In the genomic region with DNA sequence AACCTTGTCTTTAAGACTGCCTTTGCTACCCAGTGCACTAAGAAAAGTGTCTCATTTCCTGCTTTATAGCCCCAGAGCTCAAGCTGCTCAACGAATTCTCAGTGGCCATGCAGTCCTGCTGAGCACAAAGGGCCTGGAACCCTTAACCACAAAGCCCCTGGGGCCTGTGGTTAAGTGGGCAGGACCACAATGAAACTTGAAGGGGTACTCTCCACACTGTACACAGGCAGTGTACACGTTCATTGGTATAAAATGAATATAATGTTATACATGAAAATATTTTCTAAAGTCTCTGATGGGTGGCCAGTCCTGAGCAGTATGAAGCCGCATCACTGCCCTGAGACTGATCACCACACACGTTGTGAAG, we compare ENCODE assay signal across 9 mouse cellular contexts. TPM values are rescaled to one million over a fixed set of nuclear protein-coding genes. Genes with fewer than 3 reads are reported as not detected.
DNase-seq lines count a peak whose midpoint lies in the region; ATAC-seq and TF ChIP-seq lines count a peak whose summit lies in the region.
"Had no signal": no experiment of that assay in that cellular context is flagged by ENCODE, and none has a peak within 500 bp of the region (broad histone marks: within the 10 kb centered on the region; RNA-seq: fewer than 3 reads in every experiment).

No protein-coding gene starts in this region.

- TF ChIP-seq POLR2A in lung, adult 2 months (IDR thresholded peaks at IDR 0.05; ENCODE audit: borderline replicate concordance, extremely low read depth, low read depth, low read length) = no peak

- no peak for DNase-seq in lung, adult 2 months
- DNase-seq in gastrocnemius, postnatal 10 days = no peak
- no peak for DNase-seq in retina, postnatal 1 day
- no peak for DNase-seq in cerebellum, postnatal 4 days (ENCODE audit: low spot score in 2 of 2)

- no peak; the same call in 1 of the 2 replicates for ATAC-seq in lung, embryonic 15.5 days (ENCODE audit: borderline replicate concordance, extremely low read depth, low FRiP score, low TSS enrichment)
- ATAC-seq in embryonic facial prominence, embryonic 15.5 days (ENCODE audit: insufficient number of reproducible peaks, low FRiP score, low TSS enrichment, low read depth) = peak; percentile 63
- ATAC-seq in limb, embryonic 15.5 days (ENCODE audit: insufficient number of reproducible peaks, low FRiP score, low TSS enrichment, low read depth) = peak; percentile 45
- no peak for ATAC-seq in stomach, embryonic 14.5 days (ENCODE audit: insufficient number of reproducible peaks, insufficient read depth, low FRiP score, low read depth)

- H3K4me3 ChIP-seq in lung, embryonic 15.5 days = peak overlapping the region; percentile 66; the same call in 1 of the 2 replicates
- no peak overlapping the region for H3K4me3 ChIP-seq in lung, adult 2 months (replicated peaks; ENCODE audit: extremely low read depth, low read depth, low read length)
- peak overlapping the region; percentile 68 for H3K4me3 ChIP-seq in embryonic facial prominence, embryonic 15.5 days (replicated peaks)
- peak overlapping the region; percentile 64; the same call in 1 of the 2 replicates for H3K4me3 ChIP-seq in limb, embryonic 15.5 days
- H3K4me3 ChIP-seq in stomach, embryonic 14.5 days (ENCODE audit: low read depth, low read length) = no peak overlapping the region; the same call in 1 of the 2 replicates

- H3K27ac ChIP-seq in lung, embryonic 15.5 days = no peak overlapping the region
- 0 out of 2 replicates have a peak overlapping the region, but pooled peaks have one; percentile 17 for H3K27ac ChIP-seq in embryonic facial prominence, embryonic 15.5 days (replicated peaks)
- peak overlapping the region; percentile 22; the same call in 1 of the 2 replicates for H3K27ac ChIP-seq in limb, embryonic 15.5 days
- no peak overlapping the region for H3K27ac ChIP-seq in stomach, embryonic 14.5 days (ENCODE audit: low read length)

- peaks cover 13% of the 10 kb centered on the region for H3K4me1 ChIP-seq in lung, embryonic 15.5 days
- H3K4me1 ChIP-seq in lung, adult 2 months (ENCODE audit: control insufficient read depth, insufficient read depth, low read length) = peaks cover 17% of the 10 kb centered on the region
- H3K4me1 ChIP-seq in embryonic facial prominence, embryonic 15.5 days = peaks cover 16% of the 10 kb centered on the region
- peaks cover 17% of the 10 kb centered on the region for H3K4me1 ChIP-seq in limb, embryonic 15.5 days
- H3K4me1 ChIP-seq in stomach, embryonic 14.5 days (ENCODE audit: control insufficient read depth, insufficient read depth, low read length) = peaks cover 6% of the 10 kb centered on the region; the same call in 1 of the 2 replicates

- H3K4me2 ChIP-seq in lung, embryonic 15.5 days = no peak overlapping the region; the same call in 1 of the 2 replicates
- H3K4me2 ChIP-seq in embryonic facial prominence, embryonic 15.5 days (replicated peaks) = peak overlapping the region; percentile 74; the same call in 1 of the 2 replicates
- no peak overlapping the region; the same call in 1 of the 2 replicates for H3K4me2 ChIP-seq in limb, embryonic 15.5 days
- peak overlapping the region; percentile 5; the same call in 1 of the 2 replicates for H3K4me2 ChIP-seq in stomach, embryonic 14.5 days (replicated peaks; ENCODE audit: low read depth, low read length)

- TF ChIP-seq CTCF in lung, adult 2 months (IDR thresholded peaks at IDR 0.05; ENCODE audit: insufficient read depth, low read length) = no peak

- WGBS in lung, embryonic 15.5 days = 31% methylated on average over 4 of the region's 4 CpGs
- WGBS in lung, adult 2 months = 17% methylated on average over 4 of the region's 4 CpGs
- 10% methylated on average over 4 of the region's 4 CpGs for WGBS in embryonic facial prominence, embryonic 15.5 days
- 16% methylated on average over 4 of the region's 4 CpGs for WGBS in limb, embryonic 15.5 days
- WGBS in stomach, embryonic 14.5 days = 27% methylated on average over 4 of the region's 4 CpGs

- no peaks in the 10 kb centered on the region for H3K27me3 ChIP-seq in lung, embryonic 15.5 days
- no peaks in the 10 kb centered on the region for H3K27me3 ChIP-seq in embryonic facial prominence, embryonic 15.5 days
- H3K27me3 ChIP-seq in limb, embryonic 15.5 days = no peaks in the 10 kb centered on the region
- H3K27me3 ChIP-seq in stomach, embryonic 14.5 days (ENCODE audit: control insufficient read depth, insufficient read depth, low read length) = no peaks in the 10 kb centered on the region

- H3K9ac ChIP-seq in lung, embryonic 15.5 days = no peak overlapping the region
- no peak overlapping the region; the same call in 1 of the 2 replicates for H3K9ac ChIP-seq in embryonic facial prominence, embryonic 15.5 days
- no peak overlapping the region for H3K9ac ChIP-seq in limb, embryonic 15.5 days
- no peak overlapping the region for H3K9ac ChIP-seq in stomach, embryonic 14.5 days (replicated peaks; ENCODE audit: low read depth, low read length)

- H3K36me3 ChIP-seq in lung, embryonic 15.5 days = peaks cover 34% of the 10 kb centered on the region
- peaks cover 33% of the 10 kb centered on the region for H3K36me3 ChIP-seq in embryonic facial prominence, embryonic 15.5 days
- H3K36me3 ChIP-seq in limb, embryonic 15.5 days = peaks cover 37% of the 10 kb centered on the region
- H3K36me3 ChIP-seq in stomach, embryonic 14.5 days (ENCODE audit: control insufficient read depth, insufficient read depth, low read length) = peaks cover 22% of the 10 kb centered on the region

- H3K9me3 ChIP-seq in lung, embryonic 15.5 days = no peaks in the 10 kb centered on the region
- no peaks in the 10 kb centered on the region for H3K9me3 ChIP-seq in embryonic facial prominence, embryonic 15.5 days (replicated peaks)
- H3K9me3 ChIP-seq in limb, embryonic 15.5 days = no peaks in the 10 kb centered on the region
- no peaks in the 10 kb centered on the region for H3K9me3 ChIP-seq in stomach, embryonic 14.5 days (ENCODE audit: control insufficient read depth, low read depth, low read length)

RNA-seq across cellular contexts. Expression of a gene that starts 0.3 kb away (rescaled TPM):
- 35.6 and 36.7 TPM in 2 replicates for polyA plus RNA-seq in lung, embryonic 15.5 days (2015; fragmentation: Nextera tagmentation; extraction: Ambion mirVana)
- 40.4 and 46.2 TPM in 2 replicates for polyA plus RNA-seq in lung, adult 2 months (2012; rRNA removed)
- polyA plus RNA-seq in embryonic facial prominence, embryonic 15.5 days (2015; fragmentation: Nextera tagmentation; extraction: Ambion mirVana) = 27.8 and 30.0 TPM in 2 replicates
- 28.6 and 29.6 TPM in 2 replicates for polyA plus RNA-seq in limb, embryonic 15.5 days (2015; fragmentation: Nextera tagmentation; extraction: Ambion mirVana)
- polyA plus RNA-seq in stomach, embryonic 14.5 days (2014; fragmentation: Nextera tagmentation; extraction: Ambion mirVana) = 14.8 and 16.5 TPM in 2 replicates
- total RNA-seq in gastrocnemius, postnatal 10 days (2021) = 10 to 100 TPM; 18.4 to 24.9 TPM

RNA-seq across cellular contexts. Expression of a gene that starts 25.4 kb away (rescaled TPM):
- polyA plus RNA-seq in lung, embryonic 15.5 days (2015; fragmentation: Nextera tagmentation; extraction: Ambion mirVana) = 2.6 and 3.2 TPM in 2 replicates
- 5.9 and 7.2 TPM in 2 replicates for polyA plus RNA-seq in lung, adult 2 months (2012; rRNA removed)
- polyA plus RNA-seq in embryonic facial prominence, embryonic 15.5 days (2015; fragmentation: Nextera tagmentation; extraction: Ambion mirVana) = 2.9 and 3.1 TPM in 2 replicates
- polyA plus RNA-seq in limb, embryonic 15.5 days (2015; fragmentation: Nextera tagmentation; extraction: Ambion mirVana) = 2.0 and 2.4 TPM in 2 replicates
- polyA plus RNA-seq in stomach, embryonic 14.5 days (2014; fragmentation: Nextera tagmentation; extraction: Ambion mirVana) = 2.9 TPM in 2 replicates
- total RNA-seq in gastrocnemius, postnatal 10 days (2021) = under 1 TPM in 1 of 2 experiments, not detected in 1; 0.72 TPM

RNA-seq across cellular contexts. Expression of a gene that starts 25.5 kb away (rescaled TPM):
- 64.0 and 69.9 TPM in 2 replicates for polyA plus RNA-seq in lung, embryonic 15.5 days (2015; fragmentation: Nextera tagmentation; extraction: Ambion mirVana)
- polyA plus RNA-seq in lung, adult 2 months (2012; rRNA removed) = 57.2 and 74.8 TPM in 2 replicates
- polyA plus RNA-seq in embryonic facial prominence, embryonic 15.5 days (2015; fragmentation: Nextera tagmentation; extraction: Ambion mirVana) = 64.8 and 79.3 TPM in 2 replicates
- 72.0 and 76.4 TPM in 2 replicates for polyA plus RNA-seq in limb, embryonic 15.5 days (2015; fragmentation: Nextera tagmentation; extraction: Ambion mirVana)
- polyA plus RNA-seq in stomach, embryonic 14.5 days (2014; fragmentation: Nextera tagmentation; extraction: Ambion mirVana) = 63.4 and 73.1 TPM in 2 replicates
- total RNA-seq in gastrocnemius, postnatal 10 days (2021) = 10 to 100 TPM; 20.4 to 28.5 TPM

RNA-seq across cellular contexts. Expression of a gene that starts 32.2 kb away (rescaled TPM):
- 0.38 and 0.82 TPM in 2 replicates for polyA plus RNA-seq in lung, embryonic 15.5 days (2015; fragmentation: Nextera tagmentation; extraction: Ambion mirVana)
- 0.10 TPM in 1 of 2 replicates, not detected in the other for polyA plus RNA-seq in lung, adult 2 months (2012; rRNA removed)
- 0.34 and 0.48 TPM in 2 replicates for polyA plus RNA-seq in embryonic facial prominence, embryonic 15.5 days (2015; fragmentation: Nextera tagmentation; extraction: Ambion mirVana)
- polyA plus RNA-seq in limb, embryonic 15.5 days (2015; fragmentation: Nextera tagmentation; extraction: Ambion mirVana) = 0.52 and 0.62 TPM in 2 replicates
- polyA plus RNA-seq in stomach, embryonic 14.5 days (2014; fragmentation: Nextera tagmentation; extraction: Ambion mirVana) = 0.41 and 0.59 TPM in 2 replicates
- total RNA-seq in gastrocnemius, postnatal 10 days (2021) = 1 to 10 TPM in 1 of 2 experiments, not detected in 1; 1.2 TPM
- total RNA-seq: left cerebral cortex, postnatal 4 days had no signal

Comparison
In these comparisons a context has a peak if more than half of its experiments do, and no peak if none do; other contexts are left out.
1. H3K4me3 ChIP-seq: peak in lung, embryonic 15.5 days (single experiment), embryonic facial prominence, embryonic 15.5 days (single experiment) and limb, embryonic 15.5 days (single experiment); none in lung, adult 2 months (single experiment) and stomach, embryonic 14.5 days (single experiment).
2. ATAC-seq: peak in embryonic facial prominence, embryonic 15.5 days (single experiment) and limb, embryonic 15.5 days (single experiment); none in lung, embryonic 15.5 days (single experiment) and stomach, embryonic 14.5 days (single experiment).
3. H3K27ac ChIP-seq: peak in embryonic facial prominence, embryonic 15.5 days (single experiment) and limb, embryonic 15.5 days (single experiment); none in lung, embryonic 15.5 days (single experiment) and stomach, embryonic 14.5 days (single experiment).
4. H3K4me2 ChIP-seq: peak in embryonic facial prominence, embryonic 15.5 days (single experiment) and stomach, embryonic 14.5 days (single experiment); none in lung, embryonic 15.5 days (single experiment) and limb, embryonic 15.5 days (single experiment).